Mouse (Mus musculus): ENCODE results near the gene Srgap3.
"Not testable (repeated sequence)": the region's sequence is repeated elsewhere in the genome, so short reads cannot be mapped to it uniquely, and the experiment has no call there.

The Srgap3 gene

GRCm38 (mm10) chr6:112861351-112862297 lies 85.4 kb downstream of the Srgap3 start:
- DNase-seq (ENCODE audit: low read depth, low spot score) = no peak

DNA sequence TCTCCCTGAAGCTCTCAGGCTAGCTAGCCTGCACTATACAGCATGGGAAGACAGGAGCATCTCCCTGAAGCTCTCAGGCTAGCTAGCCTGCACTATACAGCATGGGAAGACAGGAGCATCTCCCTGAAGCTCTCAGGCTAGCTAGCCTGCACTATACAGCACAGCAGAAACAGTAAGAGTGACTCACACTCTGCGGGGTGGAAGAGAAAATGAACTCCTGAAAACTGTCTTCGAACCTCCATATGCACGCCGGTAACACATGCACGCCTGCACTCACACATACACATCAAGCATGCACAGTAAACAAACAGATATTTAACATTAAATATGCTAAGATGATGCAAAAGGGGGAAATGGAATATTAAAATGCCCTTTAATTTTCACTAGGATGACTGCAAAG lies 86.8 kb downstream of the Srgap3 start:
- DNase-seq (ENCODE audit: low read depth, low spot score) = not testable (repeated sequence)

GRCm38 (mm10) chr6:112857057-112857456 lies 90.0 kb downstream of the Srgap3 start:
- DNase-seq (ENCODE audit: low read depth, low spot score) = no peak

DNA sequence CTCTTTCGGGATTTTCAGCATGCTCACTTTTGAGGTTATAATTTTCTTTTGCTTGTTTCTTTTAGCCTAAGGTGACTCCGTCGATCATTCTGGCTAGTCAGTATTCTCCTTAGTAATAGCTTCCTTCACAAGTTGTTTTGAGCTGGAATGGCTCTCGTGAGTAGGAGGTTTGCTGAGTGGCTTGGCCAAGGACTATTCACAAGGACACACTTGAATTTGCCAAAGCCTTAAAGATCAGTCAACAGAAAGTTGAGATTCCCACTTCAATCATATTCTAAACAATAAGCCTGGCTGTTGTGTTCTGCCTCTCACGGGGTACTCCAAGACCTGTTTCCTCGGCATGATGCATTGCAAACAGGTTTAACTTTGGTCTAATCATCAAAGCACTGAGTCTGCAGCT lies 91.9 kb downstream of the Srgap3 start:
- no peak for DNase-seq (ENCODE audit: low read depth, low spot score)

- no peak for DNase-seq (ENCODE audit: low read depth, low spot score)
These were observed 94.5 kb downstream of the Srgap3 start for GRCm38 (mm10) chr6:112852261-112853235.

- no peak for DNase-seq (ENCODE audit: low read depth, low spot score)
These were observed 96.3 kb downstream of the Srgap3 start for GRCm38 (mm10) chr6:112850745-112851144.

- DNase-seq (ENCODE audit: low read depth, low spot score) = no peak
These were observed 98.4 kb downstream of the Srgap3 start for GRCm38 (mm10) chr6:112848629-112849180.

- DNase-seq (ENCODE audit: low read depth, low spot score) = no peak
These were observed 100.2 kb downstream of the Srgap3 start for GRCm38 (mm10) chr6:112846863-112847262.

DNA sequence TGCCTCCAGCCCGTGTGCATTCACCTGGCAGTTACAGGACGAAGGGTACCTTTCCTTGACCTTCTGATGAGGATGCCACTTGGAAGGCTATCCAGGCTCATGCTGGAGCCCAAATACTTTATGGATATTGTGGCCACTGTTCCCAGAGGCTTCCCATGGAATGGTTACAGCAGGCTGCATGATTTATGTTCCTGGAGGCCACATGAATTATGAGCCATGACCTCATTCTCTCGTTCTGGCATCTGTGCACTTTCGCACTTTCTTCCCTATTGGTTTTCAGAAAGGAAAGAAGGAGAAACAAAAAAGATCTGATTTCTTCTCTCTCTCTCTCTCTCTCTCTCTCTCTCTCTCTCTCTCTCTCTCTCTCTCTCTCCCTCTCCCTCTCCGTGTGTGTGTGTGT lies 104.6 kb downstream of the Srgap3 start:
- peak; percentile 84 for DNase-seq (ENCODE audit: low read depth, low spot score)

- DNase-seq (ENCODE audit: low read depth, low spot score) = peak; percentile 48
These were observed 106.7 kb downstream of the Srgap3 start for GRCm38 (mm10) chr6:112840400-112840799.

DNA sequence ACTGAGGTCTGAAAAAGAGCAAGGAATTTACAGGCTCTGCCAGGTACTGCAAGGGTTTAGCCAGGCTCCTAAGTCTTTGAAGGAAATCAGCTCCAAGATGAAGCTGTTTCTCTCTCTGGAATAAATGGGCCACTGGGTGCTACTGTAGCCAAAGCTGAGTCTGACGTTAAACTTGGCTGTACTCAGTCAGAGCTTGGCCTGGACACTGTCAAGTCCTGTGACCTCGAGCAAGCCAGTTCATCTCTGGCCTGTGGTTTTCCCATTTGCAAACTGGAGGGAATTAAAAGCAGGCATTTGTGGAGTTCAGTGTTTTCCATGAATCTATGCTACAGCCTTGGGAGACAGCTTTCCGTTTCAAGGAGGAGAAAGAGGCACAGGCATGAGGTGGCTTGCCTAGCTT lies 107.7 kb downstream of the Srgap3 start:
- DNase-seq (ENCODE audit: low read depth, low spot score) = no peak

GRCm38 (mm10) chr6:112838879-112839278 lies 108.2 kb downstream of the Srgap3 start:
- peak; percentile 86 for DNase-seq (ENCODE audit: low read depth, low spot score)

GRCm38 (mm10) chr6:112836712-112837111 lies 110.4 kb downstream of the Srgap3 start:
- DNase-seq (ENCODE audit: low read depth, low spot score) = no peak

GRCm38 (mm10) chr6:112835413-112835812 lies 111.7 kb downstream of the Srgap3 start:
- DNase-seq (ENCODE audit: low read depth, low spot score) = no peak

DNA sequence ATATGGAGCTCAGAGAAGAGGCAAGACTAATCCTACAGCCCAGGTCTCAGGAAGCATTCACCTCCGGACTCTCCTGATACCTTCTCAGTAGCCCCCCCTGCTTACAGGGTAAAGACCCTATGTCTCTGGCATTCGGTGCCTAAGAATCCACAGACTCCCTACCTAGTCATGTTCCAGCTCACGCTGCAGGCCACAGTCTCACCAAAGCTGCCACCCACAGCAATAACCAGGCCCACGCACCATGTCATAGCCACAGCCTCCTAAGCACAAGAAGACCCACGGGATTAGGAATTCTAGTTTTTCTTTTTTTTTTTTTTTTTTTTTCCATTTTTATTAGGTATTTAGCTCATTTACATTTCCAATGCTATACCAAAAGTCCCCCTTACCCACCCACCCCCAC lies 112.6 kb downstream of the Srgap3 start:
- no peak for DNase-seq (ENCODE audit: low read depth, low spot score)

GRCm38 (mm10) chr6:112833763-112834162 lies 113.3 kb downstream of the Srgap3 start:
- peak; percentile 66 for DNase-seq (ENCODE audit: low read depth, low spot score)

DNA sequence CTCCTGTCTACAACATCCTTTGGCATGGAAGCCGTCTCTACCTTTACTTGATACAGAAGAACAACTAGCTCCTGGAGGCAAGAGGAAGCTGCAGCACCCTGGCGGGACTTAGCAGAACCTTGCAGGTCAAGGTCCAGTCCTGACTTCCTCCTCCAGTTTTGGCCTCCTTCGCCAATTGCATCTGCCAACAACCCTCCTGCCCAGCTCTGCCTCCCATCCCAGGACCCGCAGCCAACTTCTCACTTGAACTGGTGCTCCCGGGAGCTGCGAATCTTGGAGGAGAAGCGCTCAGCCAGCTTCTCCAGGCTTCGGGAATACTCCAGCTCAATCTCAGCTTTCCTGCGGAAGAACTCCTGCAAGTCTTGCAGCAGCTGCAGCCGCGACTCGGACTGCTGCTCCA lies 117.9 kb downstream of the Srgap3 start:
- DNase-seq (ENCODE audit: low read depth, low spot score) = no peak

- DNase-seq (ENCODE audit: low read depth, low spot score) = no peak
These were observed 118.6 kb downstream of the Srgap3 start for GRCm38 (mm10) chr6:112828420-112828819.

GRCm38 (mm10) chr6:112825657-112826056 lies 121.4 kb downstream of the Srgap3 start:
- no peak for DNase-seq (ENCODE audit: low read depth, low spot score)

DNA sequence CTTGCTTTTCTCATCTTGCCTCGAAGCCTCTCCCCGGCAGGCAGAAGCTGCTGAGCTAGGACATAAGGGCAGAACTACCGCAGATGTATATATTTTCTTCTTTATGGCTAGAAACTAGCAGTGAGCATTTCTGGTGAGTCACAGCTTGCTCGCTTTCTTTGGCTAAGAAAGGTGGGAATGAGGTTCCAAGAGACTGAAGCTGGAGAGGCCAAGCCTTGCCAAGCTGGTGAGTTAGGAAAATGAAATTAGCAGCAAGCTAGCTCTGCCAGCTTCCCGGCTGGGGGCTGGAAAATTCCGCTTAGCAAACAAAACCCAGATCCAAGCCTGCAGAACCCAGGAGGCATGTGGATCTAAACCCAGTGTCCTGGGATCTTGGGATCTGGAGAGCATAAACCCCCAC lies 124.0 kb downstream of the Srgap3 start:
- no peak for DNase-seq (ENCODE audit: low read depth, low spot score)

- DNase-seq (ENCODE audit: low read depth, low spot score) = no peak
These were observed 126.6 kb downstream of the Srgap3 start for GRCm38 (mm10) chr6:112820298-112820992.

Data from mesoderm, embryonic 11.5 days (tissue).